Mouse (Mus musculus): ENCODE data around the gene Rpl10l. TPM values are rescaled to one million over a fixed set of nuclear protein-coding genes. Genes with fewer than 3 reads are reported as not detected.

Rpl10l gene
- polyA plus RNA-seq (2012; fragmentation: generic; extraction: Trizol) = not detected

- TF ChIP-seq POLR2A (IDR thresholded peaks at IDR 0.05; ENCODE audit: insufficient read length, low read depth) = no peak
- no peak for TF ChIP-seq E2F4 (IDR thresholded peaks at IDR 0.05; ENCODE audit: insufficient read depth)
- no peak for TF ChIP-seq MYOG (IDR thresholded peaks at IDR 0.05; ENCODE audit: control insufficient read depth in 1 of 3, insufficient read depth in 1 of 3, insufficient read length in 2 of 3, low read depth in 2 of 3)
- no peak for TF ChIP-seq REST (IDR thresholded peaks at IDR 0.05; ENCODE audit: insufficient read depth, insufficient read length)
- no peak for TF ChIP-seq POLR2AphosphoS2 (IDR thresholded peaks at IDR 0.05; ENCODE audit: insufficient read length, low read depth)
- TF ChIP-seq SRF (IDR thresholded peaks at IDR 0.05; ENCODE audit: control insufficient read depth, insufficient read length, low read depth) = no peak
- TF ChIP-seq TCF3 (IDR thresholded peaks at IDR 0.05; ENCODE audit: insufficient read length, low read depth) = no peak
- TF ChIP-seq TCF12 (IDR thresholded peaks at IDR 0.05; ENCODE audit: insufficient read depth, poor library complexity, severe bottlenecking) = no peak
- no peak for TF ChIP-seq CEBPB (IDR thresholded peaks at IDR 0.05; ENCODE audit: insufficient read depth, poor library complexity, severe bottlenecking)
- TF ChIP-seq USF1 (IDR thresholded peaks at IDR 0.05; ENCODE audit: low read depth) = no peak
- TF ChIP-seq MAX (IDR thresholded peaks at IDR 0.05; ENCODE audit: low read depth) = no peak
- no peak for TF ChIP-seq MYOD1 (IDR thresholded peaks at IDR 0.05; ENCODE audit: control insufficient read depth in 1 of 3, insufficient read length in 2 of 3, low read depth in 2 of 3)
These were observed at the start of gene Rpl10l for GRCm38 (mm10) chr12:66283991-66284622. Gene Rpl10l (minus strand): TSS chr12:66284401.

GRCm38 (mm10) chr12:66275890-66276289 is 8.3 kb downstream of the Rpl10l start:
- H3K27me3 ChIP-seq (ENCODE audit: control insufficient read depth, insufficient read depth, insufficient read length) = no peaks in the 10 kb centered on the region
- no peak overlapping the region for H3K4me2 ChIP-seq (ENCODE audit: low read depth)
- no peaks in the 10 kb centered on the region for H3K79me2 ChIP-seq (ENCODE audit: control insufficient read depth, insufficient read depth)
- H3K4me3 ChIP-seq = no peak overlapping the region
- TF ChIP-seq POLR2A (IDR thresholded peaks at IDR 0.05; ENCODE audit: insufficient read length, low read depth) (no peak), USF1 (IDR thresholded peaks at IDR 0.05; ENCODE audit: low read depth) (no peak), MYOD1 (IDR thresholded peaks at IDR 0.05; ENCODE audit: control insufficient read depth in 1 of 3, insufficient read length in 2 of 3, low read depth in 2 of 3) (no peak), MAX (IDR thresholded peaks at IDR 0.05; ENCODE audit: low read depth) (no peak)
- no peaks in the 10 kb centered on the region for H3K36me3 ChIP-seq (ENCODE audit: control insufficient read depth, insufficient read depth)
- no peak overlapping the region for H3ac ChIP-seq (ENCODE audit: control insufficient read depth, insufficient read length)

More at GRCm38 (mm10) chr12:66283991-66284622, at the start of gene Rpl10l:
- H3K36me3 ChIP-seq (ENCODE audit: control insufficient read depth, insufficient read depth) = no peaks in the 10 kb centered on the region
- H3ac ChIP-seq (ENCODE audit: control insufficient read depth, insufficient read length) = no peak within 1 kb of the TSS
- no peak within 1 kb of the TSS for H3K4me3 ChIP-seq
- H3K4me2 ChIP-seq (ENCODE audit: low read depth) = no peak within 1 kb of the TSS
- H3K79me2 ChIP-seq (ENCODE audit: control insufficient read depth, insufficient read depth) = no peaks in the 10 kb centered on the region
- H3K27me3 ChIP-seq (ENCODE audit: control insufficient read depth, insufficient read depth, insufficient read length) = no peaks in the 10 kb centered on the region

DNA sequence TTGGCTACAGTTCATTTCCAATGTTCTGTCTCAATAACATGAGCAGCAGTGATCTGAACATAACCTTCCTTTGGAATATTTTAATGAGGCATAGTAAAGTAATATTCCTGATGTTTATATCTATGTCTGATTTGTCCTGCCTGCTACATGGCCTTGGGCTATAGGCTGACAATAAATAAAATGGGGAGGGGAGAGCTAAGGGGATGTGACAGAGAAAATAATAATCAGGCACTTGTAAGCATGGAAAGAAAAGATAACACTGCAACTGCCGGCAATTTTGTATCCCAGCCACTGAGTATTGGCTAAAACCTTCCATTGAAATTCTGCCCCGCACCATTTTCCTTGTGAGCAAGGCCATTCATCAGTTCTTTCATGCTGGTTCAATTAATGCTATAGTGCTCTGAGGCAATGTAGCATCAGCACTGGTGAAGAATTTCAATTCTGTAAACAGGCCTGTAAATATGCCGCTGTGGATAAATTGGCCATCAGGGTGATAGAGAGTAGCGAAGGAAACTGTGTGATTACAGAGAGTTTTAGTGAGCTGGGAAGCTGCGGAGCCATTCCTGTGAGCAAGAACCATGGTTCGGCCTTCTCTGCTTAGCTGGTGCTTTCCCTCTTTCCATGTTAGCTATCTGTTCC is 38.6 kb downstream of the Rpl10l start:
- Histone ChIP-seq H3ac (ENCODE audit: control insufficient read depth, insufficient read length) (no peak overlapping the region), H3K4me2 (ENCODE audit: low read depth) (no peak overlapping the region), H3K27me3 (ENCODE audit: control insufficient read depth, insufficient read depth, insufficient read length) (no peaks in the 10 kb centered on the region), H3K79me2 (ENCODE audit: control insufficient read depth, insufficient read depth) (no peaks in the 10 kb centered on the region), H3K36me3 (ENCODE audit: control insufficient read depth, insufficient read depth) (no peaks in the 10 kb centered on the region), H3K4me3 (no peak overlapping the region)
- TF ChIP-seq MYOD1 (IDR thresholded peaks at IDR 0.05; ENCODE audit: control insufficient read depth in 1 of 3, insufficient read length in 2 of 3, low read depth in 2 of 3) (no peak), MAX (IDR thresholded peaks at IDR 0.05; ENCODE audit: low read depth) (no peak), TCF3 (IDR thresholded peaks at IDR 0.05; ENCODE audit: insufficient read length, low read depth) (no peak), POLR2A (IDR thresholded peaks at IDR 0.05; ENCODE audit: insufficient read length, low read depth) (no peak), TCF12 (IDR thresholded peaks at IDR 0.05; ENCODE audit: insufficient read depth, poor library complexity, severe bottlenecking) (no peak), REST (IDR thresholded peaks at IDR 0.05; ENCODE audit: insufficient read depth, insufficient read length) (no peak), MYOG (IDR thresholded peaks at IDR 0.05; ENCODE audit: control insufficient read depth in 1 of 3, insufficient read depth in 1 of 3, insufficient read length in 2 of 3, low read depth in 2 of 3) (no peak), SRF (IDR thresholded peaks at IDR 0.05; ENCODE audit: control insufficient read depth, insufficient read length, low read depth) (no peak), POLR2AphosphoS2 (IDR thresholded peaks at IDR 0.05; ENCODE audit: insufficient read length, low read depth) (no peak), CEBPB (IDR thresholded peaks at IDR 0.05; ENCODE audit: insufficient read depth, poor library complexity, severe bottlenecking) (no peak), USF1 (IDR thresholded peaks at IDR 0.05; ENCODE audit: low read depth) (no peak), E2F4 (IDR thresholded peaks at IDR 0.05; ENCODE audit: insufficient read depth) (no peak)

DNA sequence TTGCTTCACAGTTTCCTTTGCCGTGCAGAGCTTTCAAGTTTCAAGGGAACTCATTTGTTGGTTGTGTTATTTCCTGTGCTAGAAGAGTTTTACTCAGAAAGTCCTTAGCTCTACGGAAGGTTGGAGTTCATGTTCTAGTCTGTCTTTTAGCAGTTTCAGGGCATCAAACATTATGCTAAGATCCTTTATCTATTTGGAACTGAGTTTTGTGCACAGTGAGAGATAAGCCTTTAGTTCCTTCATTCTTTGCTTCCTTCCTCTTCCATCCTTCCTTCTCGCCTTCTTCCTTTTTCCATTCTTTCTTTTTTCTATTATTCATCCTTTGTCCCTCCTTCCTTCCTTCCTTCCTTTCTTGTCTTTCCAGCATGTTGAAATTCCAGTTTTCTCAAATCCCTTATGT is 50.0 kb downstream of the Rpl10l start:
- Histone ChIP-seq H3K4me2 (ENCODE audit: low read depth) (no peak overlapping the region), H3K36me3 (ENCODE audit: control insufficient read depth, insufficient read depth) (no peaks in the 10 kb centered on the region), H3ac (ENCODE audit: control insufficient read depth, insufficient read length) (no peak overlapping the region), H3K79me2 (ENCODE audit: control insufficient read depth, insufficient read depth) (no peaks in the 10 kb centered on the region), H3K27me3 (ENCODE audit: control insufficient read depth, insufficient read depth, insufficient read length) (no peaks in the 10 kb centered on the region), H3K4me3 (no peak overlapping the region)
- TF ChIP-seq MYOG (IDR thresholded peaks at IDR 0.05; ENCODE audit: control insufficient read depth in 1 of 3, insufficient read depth in 1 of 3, insufficient read length in 2 of 3, low read depth in 2 of 3) (no peak), POLR2AphosphoS2 (IDR thresholded peaks at IDR 0.05; ENCODE audit: insufficient read length, low read depth) (no peak), USF1 (IDR thresholded peaks at IDR 0.05; ENCODE audit: low read depth) (no peak), REST (IDR thresholded peaks at IDR 0.05; ENCODE audit: insufficient read depth, insufficient read length) (no peak), MYOD1 (IDR thresholded peaks at IDR 0.05; ENCODE audit: control insufficient read depth in 1 of 3, insufficient read length in 2 of 3, low read depth in 2 of 3) (no peak), E2F4 (IDR thresholded peaks at IDR 0.05; ENCODE audit: insufficient read depth) (no peak), CEBPB (IDR thresholded peaks at IDR 0.05; ENCODE audit: insufficient read depth, poor library complexity, severe bottlenecking) (no peak), TCF12 (IDR thresholded peaks at IDR 0.05; ENCODE audit: insufficient read depth, poor library complexity, severe bottlenecking) (no peak), SRF (IDR thresholded peaks at IDR 0.05; ENCODE audit: control insufficient read depth, insufficient read length, low read depth) (no peak), TCF3 (IDR thresholded peaks at IDR 0.05; ENCODE audit: insufficient read length, low read depth) (no peak), MAX (IDR thresholded peaks at IDR 0.05; ENCODE audit: low read depth) (no peak), POLR2A (IDR thresholded peaks at IDR 0.05; ENCODE audit: insufficient read length, low read depth) (no peak)

Data from myocyte (in vitro differentiated cells).